17 mouse cellular contexts compared by ENCODE assay signal in the genomic region with DNA sequence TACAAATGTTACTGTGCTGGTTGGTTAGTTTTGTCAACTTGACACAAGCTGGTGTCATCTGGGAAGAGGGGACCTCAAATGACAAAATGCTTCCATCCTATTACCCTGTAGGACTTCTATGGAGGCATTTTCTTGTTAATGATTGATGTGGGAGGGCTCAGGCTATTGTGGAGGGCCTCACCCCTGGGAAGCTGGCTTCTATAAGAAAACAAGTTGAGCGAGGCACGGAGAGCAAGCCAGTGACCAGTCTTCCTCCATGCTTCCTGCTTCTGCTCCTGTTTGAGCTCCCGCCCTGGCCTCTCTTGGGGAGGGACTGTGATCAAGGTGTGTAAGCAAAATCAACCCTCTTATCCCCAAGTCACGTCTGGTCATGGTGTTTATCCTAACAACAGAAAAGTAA. TPM values are rescaled to one million over a fixed set of nuclear protein-coding genes. Genes with fewer than 3 reads are reported as not detected.
DNase-seq lines count a peak whose midpoint lies in the region; ATAC-seq and TF ChIP-seq lines count a peak whose summit lies in the region.
"Had no signal": no experiment of that assay in that cellular context is flagged by ENCODE, and none has a peak within 500 bp of the region (broad histone marks: within the 10 kb centered on the region; RNA-seq: fewer than 3 reads in every experiment).

No protein-coding gene starts in this region.

- peaks cover 6% of the 10 kb centered on the region for H3K4me1 ChIP-seq in intestine, embryonic 14.5 days (replicated peaks; ENCODE audit: control insufficient read depth, insufficient read depth, low read length)
- no peaks in the 10 kb centered on the region for H3K4me1 ChIP-seq in intestine, postnatal 0 days (replicated peaks; ENCODE audit: control insufficient read depth, insufficient read depth, low read length)
- H3K4me1 ChIP-seq in neural tube, embryonic 13.5 days (replicated peaks): peaks cover 43% of the 10 kb centered on the region
- H3K4me1 ChIP-seq in stomach, postnatal 0 days (replicated peaks; ENCODE audit: control insufficient read depth, insufficient read depth): 0 out of 2 replicates have a peak, but pooled peaks cover 3% of the 10 kb centered on the region

- H3K9ac ChIP-seq in intestine, embryonic 14.5 days (ENCODE audit: low read length): no peak overlapping the region
- H3K9ac ChIP-seq in intestine, postnatal 0 days (ENCODE audit: low read depth, low read length): no peak overlapping the region
- H3K9ac ChIP-seq in neural tube, embryonic 13.5 days: no peak overlapping the region
- H3K9ac ChIP-seq in stomach, postnatal 0 days (ENCODE audit: low read length): no peak overlapping the region
- H3K9ac ChIP-seq: embryonic facial prominence, embryonic 12.5 days had no signal

- ATAC-seq in intestine, embryonic 14.5 days (replicated peaks; ENCODE audit: low FRiP score, low TSS enrichment, low read depth): 0 out of 2 replicates have a peak, but pooled peaks have one; percentile 36
- no peak for ATAC-seq in intestine, postnatal 0 days
- no peak for ATAC-seq in neural tube, embryonic 13.5 days (ENCODE audit: low read depth)
- ATAC-seq in stomach, postnatal 0 days (ENCODE audit: low FRiP score, low TSS enrichment): peak; percentile 65
- ATAC-seq: lung, postnatal 0 days; Patski had no signal

- 49% methylated on average over 4 of the region's 4 CpGs for WGBS in intestine, embryonic 14.5 days
- 15% methylated on average over 4 of the region's 4 CpGs for WGBS in intestine, postnatal 0 days
- WGBS in neural tube, embryonic 13.5 days: 39% methylated on average over 4 of the region's 4 CpGs
- 47% methylated on average over 4 of the region's 4 CpGs for WGBS in stomach, postnatal 0 days

- TF ChIP-seq EP300 in stomach, postnatal 0 days (optimal IDR thresholded peaks at IDR 0.05): no peak

- H3K4me2 ChIP-seq in intestine, embryonic 14.5 days (ENCODE audit: low read length): no peak overlapping the region
- no peak overlapping the region for H3K4me2 ChIP-seq in intestine, postnatal 0 days (replicated peaks; ENCODE audit: low read depth)
- H3K4me2 ChIP-seq in neural tube, embryonic 13.5 days: no peak overlapping the region
- no peak overlapping the region for H3K4me2 ChIP-seq in stomach, postnatal 0 days (replicated peaks; ENCODE audit: low read depth)
- H3K4me2 ChIP-seq: embryonic facial prominence, embryonic 12.5 days; liver, embryonic 11.5 days had no signal

- TF ChIP-seq CTCF in intestine, postnatal 0 days (IDR thresholded peaks at IDR 0.05; ENCODE audit: low read depth): no peak
- TF ChIP-seq CTCF in stomach, postnatal 0 days (IDR thresholded peaks at IDR 0.05; ENCODE audit: low read depth): no peak

- H3K27me3 ChIP-seq in intestine, embryonic 14.5 days (replicated peaks; ENCODE audit: control insufficient read depth, insufficient read depth, low read length): no peaks in the 10 kb centered on the region
- no peaks in the 10 kb centered on the region for H3K27me3 ChIP-seq in intestine, postnatal 0 days (replicated peaks; ENCODE audit: control insufficient read depth, insufficient read depth, low read length)
- H3K27me3 ChIP-seq in neural tube, embryonic 13.5 days: no peaks in the 10 kb centered on the region
- no peaks in the 10 kb centered on the region for H3K27me3 ChIP-seq in stomach, postnatal 0 days (ENCODE audit: control insufficient read depth, insufficient read depth, low read length)
- H3K27me3 ChIP-seq: embryonic facial prominence, embryonic 12.5 days; Patski had no signal

- DNase-seq in heart, adult 11 months: peak; percentile 63
- no peak for DNase-seq in heart, postnatal 14 days
- DNase-seq in intestine, embryonic 14.5 days (ENCODE audit: low spot score): no peak
- DNase-seq in neural tube, embryonic 10.5 days (ENCODE audit: extremely low spot score, low spot score): no peak
- DNase-seq in stomach, postnatal 0 days (ENCODE audit: low spot score): peak; percentile 41
- DNase-seq in ovary, adult 18-20 months (ENCODE audit: low spot score): no peak
- DNase-seq: cerebellum, postnatal 14 days; gastrocnemius, postnatal 25 days; kidney, postnatal 10 days; layer of hippocampus, adult 9-11 months had no signal

- intact Hi-C loops in heart, postnatal 14 days (cut with DNase I): no loop called here

- H3K4me3 ChIP-seq in intestine, embryonic 14.5 days (ENCODE audit: low read depth, low read length): no peak overlapping the region
- no peak overlapping the region for H3K4me3 ChIP-seq in intestine, postnatal 0 days (ENCODE audit: low read depth, low read length)
- no peak overlapping the region for H3K4me3 ChIP-seq in neural tube, embryonic 13.5 days
- no peak overlapping the region for H3K4me3 ChIP-seq in stomach, postnatal 0 days (ENCODE audit: low read depth, low read length)
- H3K4me3 ChIP-seq: embryonic facial prominence, embryonic 12.5 days; midbrain, embryonic 10.5 days had no signal

- no peaks in the 10 kb centered on the region for H3K9me3 ChIP-seq in intestine, embryonic 14.5 days (ENCODE audit: control insufficient read depth, low read length)
- no peaks in the 10 kb centered on the region for H3K9me3 ChIP-seq in intestine, postnatal 0 days (ENCODE audit: control insufficient read depth)
- no peaks in the 10 kb centered on the region for H3K9me3 ChIP-seq in neural tube, embryonic 13.5 days
- H3K9me3 ChIP-seq in stomach, postnatal 0 days (ENCODE audit: control insufficient read depth, low read length): no peaks in the 10 kb centered on the region
- H3K9me3 ChIP-seq: embryonic facial prominence, embryonic 12.5 days; midbrain, embryonic 10.5 days had no signal

- peak overlapping the region; percentile 8; the same call in 1 of the 2 replicates for H3K27ac ChIP-seq in intestine, embryonic 14.5 days (ENCODE audit: low read depth)
- H3K27ac ChIP-seq in intestine, postnatal 0 days (ENCODE audit: low read depth, low read length): no peak overlapping the region
- H3K27ac ChIP-seq in neural tube, embryonic 13.5 days (replicated peaks): peak overlapping the region; percentile 49; the same call in 1 of the 2 replicates
- no peak overlapping the region for H3K27ac ChIP-seq in stomach, postnatal 0 days (replicated peaks)
- H3K27ac ChIP-seq: embryonic facial prominence, embryonic 12.5 days; midbrain, embryonic 10.5 days had no signal

- H3K36me3 ChIP-seq in intestine, embryonic 14.5 days (ENCODE audit: control insufficient read depth, insufficient read depth, low read length): no peaks in the 10 kb centered on the region
- no peaks in the 10 kb centered on the region for H3K36me3 ChIP-seq in intestine, postnatal 0 days (ENCODE audit: control insufficient read depth, insufficient read depth)
- no peaks in the 10 kb centered on the region for H3K36me3 ChIP-seq in neural tube, embryonic 13.5 days
- H3K36me3 ChIP-seq in stomach, postnatal 0 days (ENCODE audit: control insufficient read depth, insufficient read depth, low read length): no peaks in the 10 kb centered on the region
- H3K36me3 ChIP-seq: embryonic facial prominence, embryonic 12.5 days; midbrain, embryonic 10.5 days had no signal

RNA-seq across cellular contexts. Expression of gene Gsap, which starts 15.6 kb away (rescaled TPM):
- total RNA-seq in heart, postnatal 14 days (2021): 1 to 10 TPM; 4.7 to 4.9 TPM
- 2.3 and 2.9 TPM in 2 replicates for polyA plus RNA-seq in intestine, embryonic 14.5 days (2014; fragmentation: Nextera tagmentation; extraction: Ambion mirVana)
- 0.81 and 0.97 TPM in 2 replicates for polyA plus RNA-seq in intestine, postnatal 0 days (2015; fragmentation: Nextera tagmentation; extraction: Ambion mirVana)
- polyA plus RNA-seq in neural tube, embryonic 13.5 days (2015; fragmentation: Nextera tagmentation; extraction: Ambion mirVana): 4.7 and 4.9 TPM in 2 replicates
- polyA plus RNA-seq in stomach, postnatal 0 days (2015; fragmentation: Nextera tagmentation; extraction: Ambion mirVana): 1.4 TPM in 2 replicates

Comparison
In these comparisons a context has a peak if more than half of its experiments do, and no peak if none do; other contexts are left out.
1. DNase-seq: peak in heart, adult 11 months (single experiment) and stomach, postnatal 0 days (single experiment); none in heart, postnatal 14 days (0 of 2), intestine, embryonic 14.5 days (single experiment), neural tube, embryonic 10.5 days (single experiment) and ovary, adult 18-20 months (single experiment).
2. ATAC-seq: peak in intestine, embryonic 14.5 days (single experiment) and stomach, postnatal 0 days (single experiment); none in intestine, postnatal 0 days (single experiment) and neural tube, embryonic 13.5 days (single experiment).
3. H3K27ac ChIP-seq: peak in intestine, embryonic 14.5 days (single experiment) and neural tube, embryonic 13.5 days (single experiment); none in intestine, postnatal 0 days (single experiment) and stomach, postnatal 0 days (single experiment).